In genomic region chr4:98693465-98694185, GRCm38 (mm10) we compare ENCODE assay signal across 15 mouse cellular contexts. TPM values are rescaled to one million over a fixed set of nuclear protein-coding genes. Genes with fewer than 3 reads are reported as not detected.
DNase-seq lines count a peak whose midpoint lies in the region; ATAC-seq lines count a peak whose summit lies in the region.
"Had no signal": no experiment of that assay in that cellular context is flagged by ENCODE, and none has a peak within 500 bp of the region (broad histone marks: within the 10 kb centered on the region; RNA-seq: fewer than 3 reads in every experiment).

No protein-coding gene starts in this region.

- DNase-seq in frontal cortex, postnatal 14 days (ENCODE audit: low spot score in 2 of 2), result no peak
- DNase-seq in kidney, adult 8-10 months, result peak; percentile 24 to 34
- peak; percentile 59 for DNase-seq in liver
- peak; percentile 6 for DNase-seq in telencephalon, adult 2 months (ENCODE audit: low read depth, low spot score)
- no peak for DNase-seq in left cerebral cortex, postnatal 25 days (ENCODE audit: low spot score in 2 of 2)
- DNase-seq in cerebellum, adult 9-10 months, result no peak
- no peak for DNase-seq in retina, embryonic 14.5 days (ENCODE audit: low spot score)
- DNase-seq: B cell, adult 2 months; gastrocnemius, postnatal 14 days; thymus, adult 18-20 months had no signal

- intact Hi-C loops in left cerebral cortex, postnatal 25 days (cut with DNase I), result no loop called here

- peak; percentile 88 for ATAC-seq in frontal cortex, adult (ENCODE audit: low TSS enrichment)
- ATAC-seq: activated CD4-positive, CD25-positive, alpha-beta regulatory T cell, adult 4 months; forebrain, embryonic 14.5 days; lung, postnatal 0 days had no signal

RNA-seq across cellular contexts. Expression of gene L1td1, which starts 32.9 kb away (rescaled TPM):
- total RNA-seq in left cerebral cortex, postnatal 25 days (2021), result not detected
- total RNA-seq: gastrocnemius, postnatal 14 days; layer of hippocampus, adult 2 months had no signal

Comparison
In these comparisons a context has a peak if more than half of its experiments do, and no peak if none do; other contexts are left out.
1. DNase-seq: peak in kidney, adult 8-10 months (2 of 2), liver (single experiment) and telencephalon, adult 2 months (single experiment); none in frontal cortex, postnatal 14 days (0 of 2), left cerebral cortex, postnatal 25 days (0 of 2), cerebellum, adult 9-10 months (single experiment) and retina, embryonic 14.5 days (single experiment).